Mouse (Mus musculus): Measurements from ENCODE around the gene Fads3.

The Fads3 gene

GRCm38 (mm10) chr19:10022414-10023303 lies 18.7 kb upstream of the Fads3 start:
- DNase-seq, result peak; percentile 71

GRCm38 (mm10) chr19:10023304-10023758 lies 18.0 kb upstream of the Fads3 start:
- DNase-seq, result no peak

GRCm38 (mm10) chr19:10025169-10025875 lies 16.0 kb upstream of the Fads3 start:
- DNase-seq, result peak; percentile 64

DNA sequence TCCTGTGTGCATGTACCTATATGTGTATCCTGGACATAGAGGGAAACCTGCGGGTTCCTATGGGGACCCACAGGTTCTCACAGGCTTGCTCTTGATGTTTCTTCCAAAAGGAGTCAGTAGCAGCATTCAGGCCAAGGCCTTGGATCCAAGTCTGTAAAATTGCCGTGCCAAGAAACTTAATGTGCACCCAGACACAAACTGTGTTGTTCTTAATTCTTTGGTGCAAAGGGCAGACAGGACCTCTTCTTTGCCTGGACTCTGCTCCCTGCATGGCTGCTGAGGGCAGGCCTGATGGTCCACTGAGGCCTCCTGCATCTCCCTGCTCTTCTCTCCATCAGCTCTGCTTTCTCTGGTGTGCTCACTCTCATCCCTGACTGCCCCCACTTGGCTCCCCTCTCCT lies 11.6 kb upstream of the Fads3 start:
- no peak for DNase-seq

- peak; percentile 83 for DNase-seq
Observed at GRCm38 (mm10) chr19:10033211-10033973, 8.0 kb upstream of the Fads3 start.

GRCm38 (mm10) chr19:10034356-10034755 lies 7.0 kb upstream of the Fads3 start:
- no peak for DNase-seq

- peak; percentile 83 for DNase-seq
Observed at GRCm38 (mm10) chr19:10034785-10035447, 6.5 kb upstream of the Fads3 start.

GRCm38 (mm10) chr19:10037534-10037933 lies 3.8 kb upstream of the Fads3 start:
- no peak for DNase-seq

GRCm38 (mm10) chr19:10038364-10038763 lies 3.0 kb upstream of the Fads3 start:
- no peak for DNase-seq

GRCm38 (mm10) chr19:10038910-10039309 lies 2.5 kb upstream of the Fads3 start:
- DNase-seq, result no peak

DNA sequence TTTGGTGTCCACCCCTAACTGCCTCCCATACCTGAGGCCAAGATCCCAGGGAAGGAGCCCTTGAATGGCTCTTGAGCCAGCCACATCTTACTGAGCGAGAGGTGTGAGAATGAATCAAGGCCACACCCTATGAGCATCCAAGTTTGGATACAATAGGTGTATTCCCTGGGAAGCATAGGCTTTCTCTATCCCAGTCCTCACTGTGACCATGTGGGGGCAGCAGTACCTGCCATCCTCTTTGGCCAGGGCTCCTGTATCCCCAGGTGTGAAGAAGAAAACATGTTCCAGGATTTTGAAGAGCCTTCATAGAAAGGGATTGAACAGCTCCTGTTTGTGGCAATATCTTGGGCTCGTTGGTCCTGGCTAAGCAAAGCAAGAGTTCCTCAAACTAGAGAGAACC lies 1.8 kb upstream of the Fads3 start:
- DNase-seq, result no peak

DNA sequence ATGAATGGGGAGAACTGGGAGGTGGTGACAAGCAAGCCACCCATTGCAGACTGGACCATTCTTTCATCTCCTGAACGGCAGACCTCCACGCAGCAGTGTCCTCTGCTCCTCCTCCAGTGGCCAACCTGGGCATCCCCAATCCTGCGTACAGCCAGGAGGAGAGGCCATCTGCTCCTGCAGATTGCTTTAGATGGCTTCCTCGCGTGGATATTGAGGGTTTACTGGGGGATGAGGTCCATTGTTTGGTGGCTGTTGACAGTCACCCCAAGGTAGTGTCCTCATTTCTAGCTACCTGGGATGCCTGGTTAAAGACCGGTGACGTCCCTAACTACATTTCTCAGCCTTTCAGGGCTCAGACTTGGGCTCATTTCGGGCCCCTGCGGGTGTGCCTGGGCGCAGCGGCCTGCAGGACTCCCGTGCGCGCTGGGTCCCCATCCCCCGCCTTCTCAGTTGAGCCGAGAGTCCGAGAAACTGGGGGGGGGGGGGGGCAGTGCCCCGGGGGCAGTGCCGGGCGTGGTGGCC lies 442 bp upstream of the Fads3 start:
- DNase-seq, result no peak

DNA sequence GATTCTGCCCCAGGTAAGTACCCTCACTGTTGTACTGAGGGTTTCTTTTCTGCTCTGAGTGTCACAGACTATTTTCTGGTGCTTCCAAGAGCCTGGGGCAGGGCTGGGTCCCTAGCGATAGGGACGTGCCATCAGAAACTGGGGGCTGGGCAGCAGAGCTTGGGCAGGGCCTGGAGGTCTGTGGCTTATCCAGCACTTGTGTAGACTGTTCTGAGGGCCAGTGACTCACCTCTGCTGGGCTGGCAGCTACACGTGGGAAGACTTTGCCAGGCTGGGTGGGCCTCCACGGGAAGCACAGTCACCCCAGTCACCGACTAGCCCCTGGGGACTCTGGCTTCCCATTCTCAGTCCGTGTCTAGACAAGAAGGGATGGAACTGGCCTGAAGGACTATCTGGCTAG lies 863 bp downstream of the Fads3 start:
- DNase-seq, result no peak

DNA sequence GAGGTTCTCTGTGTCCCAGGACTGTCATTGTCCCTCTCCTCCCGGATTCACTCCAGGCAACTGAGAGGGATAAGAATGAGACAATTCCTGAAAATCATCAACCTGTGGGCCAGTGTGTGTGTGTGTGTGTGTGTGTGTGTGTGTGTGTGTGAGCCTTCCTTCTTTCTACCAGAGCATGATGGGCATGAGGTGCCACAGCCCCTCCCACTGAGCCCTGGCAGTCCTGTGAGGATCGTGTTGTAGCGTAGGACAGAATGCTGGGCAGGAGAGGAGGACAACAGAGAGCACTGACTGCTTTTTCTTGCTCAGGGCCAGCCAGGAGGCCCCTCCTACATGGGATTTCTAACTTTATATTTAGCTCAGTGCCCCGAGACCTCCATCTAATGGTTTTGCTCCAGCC lies 1.4 kb downstream of the Fads3 start:
- DNase-seq, result no peak

- DNase-seq, result no peak
Observed at GRCm38 (mm10) chr19:10043643-10044042, 2.3 kb downstream of the Fads3 start.

GRCm38 (mm10) chr19:10045707-10046106 lies 4.3 kb downstream of the Fads3 start:
- DNase-seq, result no peak

DNA sequence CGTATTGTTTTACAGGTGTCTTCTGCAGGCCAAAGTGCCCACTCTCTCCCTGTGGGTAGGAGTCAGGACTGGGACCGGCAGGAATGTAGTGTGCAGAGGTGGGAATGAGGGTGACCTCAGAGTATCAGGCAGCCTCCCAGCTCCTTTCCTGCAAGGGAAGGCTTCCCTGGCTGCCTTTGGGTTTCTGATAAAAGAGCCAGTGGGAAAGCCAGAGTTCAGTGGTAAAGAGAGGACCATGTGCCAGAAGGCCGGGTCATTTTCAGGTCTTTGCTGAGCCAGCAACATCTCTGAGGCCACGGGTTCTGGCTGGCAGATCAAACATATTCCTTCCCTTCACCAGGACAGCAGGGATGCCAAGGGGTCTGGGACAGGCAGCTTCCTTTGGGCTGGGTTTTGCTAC lies 5.0 kb downstream of the Fads3 start:
- DNase-seq, result no peak

- DNase-seq, result no peak
Observed at GRCm38 (mm10) chr19:10046983-10047382, 5.6 kb downstream of the Fads3 start.

DNA sequence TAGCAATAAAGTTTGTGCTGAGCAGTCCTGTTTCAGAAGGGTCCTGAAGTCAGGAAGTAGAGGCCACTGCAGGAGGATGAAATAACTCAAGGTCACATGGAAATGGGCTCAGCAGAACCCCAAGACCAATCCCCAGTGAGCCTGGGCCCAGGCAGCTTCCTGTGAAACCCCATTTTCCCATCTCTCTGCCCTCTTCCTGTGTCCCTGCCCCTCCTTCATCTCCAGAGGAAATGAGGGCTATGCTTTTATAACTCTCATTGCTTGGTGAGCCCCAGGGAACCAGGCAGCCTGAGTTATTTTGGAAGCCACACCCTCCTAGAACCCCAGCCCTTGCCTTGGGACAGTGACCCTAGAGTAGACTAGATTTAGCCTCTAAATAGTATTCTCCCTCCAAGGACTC lies 8.2 kb downstream of the Fads3 start:
- no peak for DNase-seq

DNA sequence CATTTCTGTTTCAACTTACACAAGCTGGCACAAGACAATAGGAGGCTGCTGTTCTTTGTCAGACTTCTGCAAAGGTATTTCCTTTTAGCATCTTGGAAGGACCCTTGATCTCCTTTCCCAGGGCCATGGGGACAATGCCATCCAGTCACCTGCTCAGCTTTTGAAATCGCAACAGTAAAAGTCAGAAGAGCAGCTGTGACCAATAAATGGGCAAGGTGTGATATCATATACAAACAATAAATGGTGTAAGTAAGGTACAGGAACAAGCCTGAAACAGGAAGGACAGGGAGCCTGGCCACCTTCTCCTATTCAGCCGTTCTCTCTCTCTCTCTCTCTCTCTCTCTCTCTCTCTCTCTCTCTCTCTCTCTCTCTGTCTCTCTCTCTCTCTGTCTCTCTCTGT lies 9.1 kb downstream of the Fads3 start:
- no peak for DNase-seq

DNA sequence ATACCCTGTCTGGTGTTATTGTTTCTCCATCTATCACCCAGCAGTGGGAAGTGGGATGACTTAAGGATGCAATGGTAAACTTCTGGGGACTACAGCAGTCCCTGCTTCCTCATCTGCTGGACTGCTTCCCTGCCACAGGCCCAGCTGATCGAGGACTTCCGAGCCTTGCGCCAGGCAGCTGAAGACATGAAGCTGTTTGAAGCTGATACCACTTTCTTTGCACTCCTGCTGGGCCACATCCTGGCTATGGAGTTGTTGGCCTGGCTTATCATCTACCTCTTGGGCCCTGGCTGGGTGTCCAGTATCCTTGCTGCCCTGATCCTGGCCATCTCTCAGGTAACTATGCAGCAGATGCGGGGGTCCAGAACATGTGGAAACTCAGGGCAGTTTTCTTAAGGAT lies 11.3 kb downstream of the Fads3 start:
- DNase-seq, result no peak

DNA sequence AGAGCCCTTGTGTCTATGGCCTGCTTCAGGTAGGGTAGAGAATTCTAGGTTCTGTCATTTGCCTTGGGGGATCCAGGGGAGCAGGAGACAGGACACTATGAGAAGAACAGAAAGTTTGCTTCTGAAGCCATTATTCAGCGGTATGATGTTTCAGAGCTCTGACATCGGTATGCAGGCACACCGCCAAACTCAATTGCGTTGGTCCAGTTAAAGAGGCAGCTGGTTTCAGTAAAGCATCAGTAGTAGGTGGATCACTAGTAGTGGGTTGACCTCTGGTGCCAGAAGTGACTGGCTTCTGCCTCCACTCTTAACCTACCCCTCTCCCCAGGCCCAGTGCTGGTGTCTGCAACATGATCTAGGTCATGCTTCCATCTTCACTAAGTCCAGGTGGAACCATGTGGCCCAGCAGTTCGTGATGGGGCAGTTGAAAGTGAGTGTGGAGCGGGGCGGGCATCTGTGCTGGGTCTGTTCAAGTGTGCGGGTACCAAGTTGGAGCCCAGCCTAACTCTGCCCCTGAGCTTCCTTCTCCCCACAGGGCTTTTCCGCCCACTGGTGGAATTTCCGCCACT lies 12.4 kb downstream of the Fads3 start:
- no peak for DNase-seq

Measured in embryo, embryonic 11 days (tissue).